Mouse (Mus musculus) heart, adult 9 months (tissue): Measurements from ENCODE around the gene Nrf1.

Experiments
- DNase-seq, 2 experiments: peaks; one replicate each; pipeline ENCODE4 v3.0.0; 2022; ENCODE audit warnings: low spot score in 2 of 2

Gene Nrf1

GRCm38 (mm10) chr6:30147058-30147457 is 99.3 kb downstream of the Nrf1 start:
- DNase-seq, result no peak

GRCm38 (mm10) chr6:30147753-30148152 is 100.0 kb downstream of the Nrf1 start:
- DNase-seq, result no peak

- DNase-seq, result no peak
Observed at GRCm38 (mm10) chr6:30150471-30150870, 102.7 kb downstream of the Nrf1 start.

GRCm38 (mm10) chr6:30152163-30152562 is 104.4 kb downstream of the Nrf1 start:
- DNase-seq, result no peak

- no peak for DNase-seq
Observed at GRCm38 (mm10) chr6:30152649-30153048, 104.9 kb downstream of the Nrf1 start.

- DNase-seq, result no peak
Observed at GRCm38 (mm10) chr6:30153076-30153475, 105.3 kb downstream of the Nrf1 start.

- no peak for DNase-seq
Observed at GRCm38 (mm10) chr6:30153733-30154415, 106.1 kb downstream of the Nrf1 start.

- DNase-seq, result no peak
Observed at GRCm38 (mm10) chr6:30159516-30160045, 111.8 kb downstream of the Nrf1 start.

- no peak for DNase-seq
Observed at GRCm38 (mm10) chr6:30160408-30160807, 112.6 kb downstream of the Nrf1 start.

- DNase-seq, result no peak
Observed at GRCm38 (mm10) chr6:30161618-30162017, 113.8 kb downstream of the Nrf1 start.

- no peak for DNase-seq
Observed at GRCm38 (mm10) chr6:30162091-30162490, 114.3 kb downstream of the Nrf1 start.

GRCm38 (mm10) chr6:30166349-30166748 is 118.6 kb downstream of the Nrf1 start:
- no peak for DNase-seq

- DNase-seq, result no peak
Observed at GRCm38 (mm10) chr6:30167192-30167591, 119.4 kb downstream of the Nrf1 start.

GRCm38 (mm10) chr6:30168275-30168674 is 120.5 kb downstream of the Nrf1 start:
- DNase-seq, result peak; percentile 36 to 39

- no peak for DNase-seq
Observed at GRCm38 (mm10) chr6:30169148-30169547, 121.4 kb downstream of the Nrf1 start.

- DNase-seq, result no peak
Observed at GRCm38 (mm10) chr6:30171226-30171625, 123.4 kb downstream of the Nrf1 start.

- DNase-seq, result no peak
Observed at GRCm38 (mm10) chr6:30171967-30172366, 124.2 kb downstream of the Nrf1 start.

GRCm38 (mm10) chr6:30172441-30172819 is 124.6 kb downstream of the Nrf1 start:
- no peak for DNase-seq

- no peak for DNase-seq
Observed at GRCm38 (mm10) chr6:30172820-30173550, 125.2 kb downstream of the Nrf1 start.

- no peak for DNase-seq
Observed at GRCm38 (mm10) chr6:30173551-30174460, 126.0 kb downstream of the Nrf1 start.

- DNase-seq, result no peak
Observed at GRCm38 (mm10) chr6:30174461-30175224, 126.9 kb downstream of the Nrf1 start.
